Mouse (Mus musculus) frontal cortex, adult 2 months (tissue): ENCODE measurements around the gene Gadd45a. TPM values are rescaled to one million over a fixed set of nuclear protein-coding genes. Genes with fewer than 3 reads are reported as not detected.

Experiments
- DNase-seq, 2 experiments: peaks; one replicate each; pipeline ENCODE4 v3.0.0; 2022; ENCODE audit warnings: low spot score in 1 of 2; ENCODE audit errors: extremely low spot score in 1 of 2
- polyA plus RNA-seq: library from polyadenylated mRNA; depleted of rRNA; stranded (reverse); fragments of >200 nt; gene quantifications from 2 replicates; pipeline ENCODE4 v1.2.3, GENCODE M21; 2012

The Gadd45a gene
- polyA plus RNA-seq, 1 experiment, result 13.5 TPM

- no peak for DNase-seq
Observed at GRCm38 (mm10) chr6:67021308-67021707, 15.9 kb downstream of the Gadd45a start.

GRCm38 (mm10) chr6:67019001-67019400 lies 18.3 kb downstream of the Gadd45a start:
- DNase-seq, result peak in 1 of 2 experiments; percentile 46

GRCm38 (mm10) chr6:67018365-67018764 lies 18.9 kb downstream of the Gadd45a start:
- no peak for DNase-seq

GRCm38 (mm10) chr6:67016520-67017111 lies 20.6 kb downstream of the Gadd45a start:
- DNase-seq, result no peak

- no peak for DNase-seq
Observed at GRCm38 (mm10) chr6:67015739-67016519, 21.3 kb downstream of the Gadd45a start.

DNA sequence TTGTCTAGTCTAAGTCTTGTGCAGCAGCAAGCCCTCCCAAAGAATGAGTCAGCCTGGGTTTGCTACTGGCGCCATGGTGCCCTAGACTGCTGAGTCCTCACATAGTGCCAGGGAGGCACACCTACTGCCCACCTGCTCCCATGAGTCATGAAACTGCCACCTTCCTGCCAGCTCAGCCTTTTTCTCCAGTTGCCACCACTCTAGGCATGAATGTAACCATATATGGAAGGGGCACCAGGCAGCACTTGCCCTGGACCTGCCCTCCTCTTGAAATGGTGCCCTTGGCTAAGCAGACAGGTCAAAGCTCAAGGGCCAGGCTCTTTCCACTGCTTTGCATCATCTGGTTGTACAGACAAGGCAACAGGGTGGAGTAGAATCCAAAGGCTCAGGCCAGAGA lies 22.6 kb downstream of the Gadd45a start:
- peak in 1 of 2 experiments; percentile 39 for DNase-seq

DNA sequence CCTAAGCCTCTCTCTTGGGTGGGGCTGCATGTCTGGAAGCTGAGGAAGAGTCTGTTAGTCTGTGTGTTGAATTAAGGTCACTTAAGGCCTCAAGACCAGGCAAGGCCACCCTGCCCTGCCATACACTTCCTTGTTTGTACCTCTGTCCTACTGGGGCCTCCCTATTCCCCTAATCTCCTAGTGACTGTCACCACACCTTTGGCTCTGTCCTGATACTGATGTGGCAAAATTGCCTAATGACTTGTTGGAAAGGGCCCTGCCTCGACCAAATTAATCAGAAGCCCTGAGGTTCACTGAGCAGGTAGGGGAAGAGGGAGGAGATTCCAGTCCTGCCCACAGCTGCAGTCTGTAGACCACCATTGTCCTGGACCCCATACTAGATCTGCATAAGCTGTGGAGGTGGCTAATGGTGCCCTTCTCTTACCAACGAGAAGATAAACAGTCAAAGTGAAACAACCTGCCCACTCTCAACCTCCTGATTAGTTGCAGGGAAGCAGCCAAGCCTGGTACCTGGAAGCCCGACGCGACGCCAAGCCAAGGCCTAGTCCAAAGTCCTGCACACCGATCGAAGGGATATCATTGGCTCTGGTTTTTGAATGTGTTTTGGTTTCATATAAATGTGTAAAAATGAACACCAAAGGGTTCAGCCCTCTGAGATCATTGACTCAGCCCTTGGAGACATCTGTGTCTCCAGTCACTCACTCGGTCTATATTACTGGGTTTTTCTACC lies 23.1 kb downstream of the Gadd45a start:
- DNase-seq, result no peak

GRCm38 (mm10) chr6:67013293-67013948 lies 23.8 kb downstream of the Gadd45a start:
- no peak for DNase-seq

GRCm38 (mm10) chr6:67011217-67011518 lies 26.1 kb downstream of the Gadd45a start:
- no peak for DNase-seq

DNA sequence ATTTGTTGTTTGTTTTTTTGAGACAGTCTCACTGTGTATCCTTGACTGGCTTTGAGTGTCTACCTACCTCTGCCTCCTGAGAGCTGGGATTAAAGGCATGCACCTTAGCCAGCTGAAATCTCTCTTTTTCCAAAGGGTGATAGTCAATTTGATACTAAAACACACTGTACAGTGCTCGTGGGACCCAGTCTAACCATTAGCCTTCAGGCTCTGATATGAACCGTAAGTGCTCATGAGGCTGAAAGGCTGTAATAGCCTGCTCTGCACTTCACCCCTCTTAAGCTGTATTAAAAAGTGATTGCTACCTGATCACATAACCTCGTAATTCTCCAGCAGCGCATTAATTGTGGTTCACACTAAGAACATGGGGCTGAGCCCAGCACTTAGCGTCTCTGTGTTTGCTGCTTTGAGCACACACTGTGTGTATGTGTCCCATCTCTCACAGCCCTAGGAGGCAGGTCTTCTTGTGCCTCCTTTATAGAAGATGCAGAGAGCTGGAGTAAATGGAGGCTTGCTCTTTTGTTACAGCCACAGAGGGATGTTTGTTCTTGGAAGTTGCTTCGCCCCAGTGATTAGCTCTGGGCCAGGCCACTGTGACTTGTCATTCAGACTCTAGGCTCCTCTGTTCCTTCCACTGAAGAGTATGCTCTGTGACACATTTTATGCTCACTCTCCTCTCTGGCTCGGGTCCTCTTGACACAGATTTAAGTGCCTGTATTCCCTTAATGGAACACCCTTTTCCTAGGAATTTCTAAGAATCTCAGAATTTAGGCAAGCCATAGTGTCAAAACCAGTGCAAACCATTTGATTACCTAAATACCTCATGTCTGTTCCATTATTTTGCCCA lies 26.7 kb downstream of the Gadd45a start:
- no peak for DNase-seq

DNA sequence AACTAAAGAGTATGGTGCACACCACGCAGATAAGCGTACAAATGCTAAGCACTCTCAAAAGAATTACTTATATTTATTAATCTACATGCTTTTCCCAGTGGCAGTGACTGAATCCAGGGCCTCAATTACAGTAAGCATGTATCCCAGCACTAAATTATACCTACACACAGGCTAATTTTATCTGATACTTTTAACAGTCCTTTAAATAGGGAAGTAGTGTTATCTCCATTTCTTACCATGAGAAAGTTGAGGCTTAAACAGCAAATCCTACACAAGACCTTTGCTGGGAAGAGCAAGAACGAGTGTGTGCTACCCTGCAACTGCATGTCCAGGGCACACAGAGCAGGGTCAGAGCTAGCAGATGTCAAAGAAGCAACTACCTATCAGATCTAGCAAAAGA lies 27.4 kb downstream of the Gadd45a start:
- no peak for DNase-seq

GRCm38 (mm10) chr6:66999800-67000199 lies 37.5 kb downstream of the Gadd45a start:
- no peak for DNase-seq

- DNase-seq, result no peak
Observed at GRCm38 (mm10) chr6:66998645-66999044, 38.6 kb downstream of the Gadd45a start.

DNA sequence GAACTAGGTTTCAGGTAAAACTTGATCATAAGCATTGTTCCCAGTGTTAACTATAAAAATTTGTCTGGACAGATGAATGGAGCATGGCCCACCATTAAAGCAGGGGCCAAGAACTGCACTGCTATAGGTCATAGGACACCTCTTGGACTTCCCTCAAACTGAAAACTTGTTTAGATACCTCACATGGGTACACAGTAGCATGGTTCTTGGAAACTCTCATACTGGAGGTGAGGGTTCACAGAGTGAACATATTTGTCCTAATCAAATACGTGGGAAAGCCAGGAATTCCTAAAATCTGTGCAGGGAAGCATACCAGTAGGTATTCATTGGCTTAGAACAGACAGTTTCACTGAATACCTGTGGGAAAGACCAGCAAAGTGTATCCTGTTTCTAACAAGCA lies 41.0 kb downstream of the Gadd45a start:
- DNase-seq, result no peak

DNA sequence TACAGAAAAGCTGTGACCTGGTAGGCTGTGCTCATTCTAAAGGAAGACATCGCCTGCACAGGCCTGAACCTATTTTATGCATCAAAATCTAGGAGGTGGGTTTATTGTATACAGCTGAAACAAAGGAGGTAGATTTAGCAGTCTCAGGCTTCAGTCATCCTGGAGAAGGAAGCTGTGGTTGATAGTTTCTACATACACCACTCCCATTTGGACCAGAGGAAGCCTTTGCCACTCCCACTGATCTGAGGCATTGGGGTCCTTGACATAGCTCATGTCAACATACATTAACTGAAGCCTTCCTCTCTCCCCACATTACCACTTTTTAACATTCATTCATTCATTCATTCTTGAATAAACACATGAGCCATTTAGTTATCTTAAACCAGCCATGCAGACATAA lies 41.4 kb downstream of the Gadd45a start:
- DNase-seq, result no peak

DNA sequence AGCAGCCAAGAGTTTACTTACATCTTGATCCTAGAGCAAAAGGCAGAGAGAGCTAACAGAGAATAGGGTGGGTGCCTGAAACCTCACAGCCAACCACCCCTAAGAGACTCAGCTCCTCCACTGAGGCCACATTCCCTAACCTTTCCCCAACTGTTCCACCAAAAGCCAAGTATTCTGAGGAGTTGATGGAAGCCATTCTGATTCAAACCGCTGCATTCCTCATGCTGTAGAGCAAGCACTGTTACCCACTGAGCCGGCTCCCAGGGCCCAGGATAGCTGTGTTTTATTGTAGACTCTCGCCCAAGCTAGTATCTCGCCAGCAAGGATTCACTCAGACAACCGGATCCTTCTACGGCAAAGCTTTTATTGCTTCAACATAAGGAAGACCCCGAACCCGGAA lies 42.3 kb downstream of the Gadd45a start:
- DNase-seq, result no peak

- DNase-seq, result no peak
Observed at GRCm38 (mm10) chr6:66992786-66993185, 44.5 kb downstream of the Gadd45a start.

DNA sequence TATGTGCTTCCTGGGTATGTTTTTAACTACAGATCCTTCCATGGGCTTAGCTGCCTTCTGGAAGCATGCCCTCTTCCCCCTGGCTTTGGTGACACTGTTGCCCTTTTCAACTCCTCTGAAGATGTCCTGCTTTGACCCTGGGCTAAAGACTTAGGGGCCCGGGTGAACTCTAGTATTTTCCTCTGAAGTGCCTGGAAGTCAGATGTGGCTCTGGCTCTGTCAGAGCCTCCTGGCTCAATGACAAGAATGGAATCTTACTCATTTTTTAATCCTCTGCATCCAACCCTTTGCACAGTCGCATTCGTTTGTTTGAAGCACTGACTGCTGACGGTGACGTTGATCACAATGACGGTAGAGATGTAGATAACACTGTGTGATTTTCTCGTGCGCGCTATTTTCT lies 45.0 kb downstream of the Gadd45a start:
- DNase-seq, result peak in 1 of 2 experiments; percentile 17

- no peak for DNase-seq
Observed at GRCm38 (mm10) chr6:66989518-66989917, 47.7 kb downstream of the Gadd45a start.

GRCm38 (mm10) chr6:66989037-66989436 lies 48.2 kb downstream of the Gadd45a start:
- DNase-seq, result no peak
